Comparison of ENCODE assay signal across 8 mouse cellular contexts in the genomic region with DNA sequence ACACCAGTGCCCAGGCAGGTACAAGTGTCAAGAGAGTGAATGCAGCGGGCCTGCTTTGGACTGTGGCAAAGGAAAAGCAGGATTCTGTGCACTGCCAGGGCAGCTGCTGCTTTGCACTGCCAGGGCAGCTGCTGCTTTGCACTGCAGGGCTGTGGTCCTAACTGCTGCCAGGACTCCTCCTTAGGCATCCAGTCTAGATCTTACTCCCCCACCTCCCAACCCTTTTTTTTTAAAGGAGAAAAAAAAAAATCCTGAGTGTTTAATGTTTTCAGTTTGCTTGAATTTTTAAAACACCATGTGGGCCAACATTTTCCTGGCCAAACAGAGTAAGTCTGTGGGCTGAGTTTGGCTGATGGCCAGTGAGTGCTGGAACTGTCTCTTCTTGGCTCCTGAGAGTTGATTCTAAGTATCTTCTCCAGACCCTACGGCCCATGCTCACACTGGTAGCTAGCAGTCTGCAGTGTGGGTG. TPM values are rescaled to one million over a fixed set of nuclear protein-coding genes. Genes with fewer than 3 reads are reported as not detected.
DNase-seq lines count a peak whose midpoint lies in the region; ATAC-seq and TF ChIP-seq lines count a peak whose summit lies in the region.
"Had no signal": no experiment of that assay in that cellular context is flagged by ENCODE, and none has a peak within 500 bp of the region (broad histone marks: within the 10 kb centered on the region; RNA-seq: fewer than 3 reads in every experiment).

No protein-coding gene starts in this region.

- H3K27me3 ChIP-seq in hindbrain, postnatal 0 days (ENCODE audit: insufficient read depth, low read length): no peaks in the 10 kb centered on the region
- H3K27me3 ChIP-seq: limb, embryonic 15.5 days had no signal

- DNase-seq in NIH3T3 (ENCODE audit: low read depth): peak; percentile 82
- DNase-seq in adrenal gland, postnatal 25 days: peak; percentile 52
- DNase-seq in gastrocnemius, adult 2 months: peak; percentile 63
- DNase-seq in hindbrain, postnatal 0 days (ENCODE audit: low spot score): peak; percentile 72
- DNase-seq in left cerebral cortex, postnatal 14 days (ENCODE audit: low spot score in 2 of 2): peak; percentile 67 to 68
- peak; percentile 66 to 70 for DNase-seq in right cerebral cortex, adult 2 months (ENCODE audit: low spot score in 2 of 2)
- no peak for DNase-seq in T-cell, adult 2 months (ENCODE audit: low spot score)

- no peaks in the 10 kb centered on the region for H3K36me3 ChIP-seq in hindbrain, postnatal 0 days (ENCODE audit: insufficient read depth, low read length)
- H3K36me3 ChIP-seq: limb, embryonic 15.5 days had no signal

- peak overlapping the region; percentile 55 for H3K27ac ChIP-seq in gastrocnemius, adult 2 months
- peak overlapping the region; percentile 8; the same call in 1 of the 2 replicates for H3K27ac ChIP-seq in hindbrain, postnatal 0 days
- H3K27ac ChIP-seq: limb, embryonic 15.5 days had no signal

- 0 out of 2 replicates have a peak, but pooled peaks cover 9% of the 10 kb centered on the region for H3K4me1 ChIP-seq in hindbrain, postnatal 0 days (ENCODE audit: insufficient read depth, low read length)

- TF ChIP-seq CTCF in gastrocnemius, adult 2 months (IDR thresholded peaks at IDR 0.05): no peak
- no peak for TF ChIP-seq CTCF in hindbrain, postnatal 0 days (IDR thresholded peaks at IDR 0.05; ENCODE audit: low read depth)

- H3K9me3 ChIP-seq in hindbrain, postnatal 0 days (ENCODE audit: low read length): no peaks in the 10 kb centered on the region
- H3K9me3 ChIP-seq: limb, embryonic 15.5 days had no signal

- ATAC-seq in hindbrain, postnatal 0 days: peak; percentile 85

- H3K9ac ChIP-seq in hindbrain, postnatal 0 days (replicated peaks; ENCODE audit: low read length): no peak overlapping the region
- H3K9ac ChIP-seq: limb, embryonic 15.5 days had no signal

- 35% methylated on average over 2 of the region's 2 CpGs for WGBS in hindbrain, postnatal 0 days

- H3K4me2 ChIP-seq in hindbrain, postnatal 0 days (ENCODE audit: low read depth, low read length): no peak overlapping the region
- H3K4me2 ChIP-seq: limb, embryonic 15.5 days had no signal

- H3K4me3 ChIP-seq in gastrocnemius, adult 2 months: no peak overlapping the region
- no peak overlapping the region for H3K4me3 ChIP-seq in hindbrain, postnatal 0 days (ENCODE audit: low read length)
- H3K4me3 ChIP-seq: limb, embryonic 15.5 days had no signal

- intact Hi-C loops in gastrocnemius, adult 2 months (cut with DNase I): no loop called here
- intact Hi-C loops in left cerebral cortex, postnatal 14 days (cut with DNase I): no loop called here

RNA-seq across cellular contexts. Expression of gene BC052040, which starts 11.2 kb away (rescaled TPM):
- total RNA-seq in adrenal gland, postnatal 25 days (2021): 4.2 and 5.8 TPM in 2 replicates
- 1 to 10 TPM; 2.4 to 3.9 TPM for total RNA-seq in gastrocnemius, adult 2 months (2021)
- total RNA-seq in hindbrain, postnatal 0 days (2014; rRNA removed): 11.7 and 14.3 TPM in 2 replicates
- 11.2 and 13.7 TPM in 2 replicates for polyA plus RNA-seq in hindbrain, postnatal 0 days (2015; fragmentation: Nextera tagmentation; extraction: Ambion mirVana)
- total RNA-seq in left cerebral cortex, postnatal 14 days (2021): 1 to 10 TPM; 6.5 to 8.0 TPM
